Mouse (Mus musculus): ENCODE data around the gene Adat1.

DNA sequence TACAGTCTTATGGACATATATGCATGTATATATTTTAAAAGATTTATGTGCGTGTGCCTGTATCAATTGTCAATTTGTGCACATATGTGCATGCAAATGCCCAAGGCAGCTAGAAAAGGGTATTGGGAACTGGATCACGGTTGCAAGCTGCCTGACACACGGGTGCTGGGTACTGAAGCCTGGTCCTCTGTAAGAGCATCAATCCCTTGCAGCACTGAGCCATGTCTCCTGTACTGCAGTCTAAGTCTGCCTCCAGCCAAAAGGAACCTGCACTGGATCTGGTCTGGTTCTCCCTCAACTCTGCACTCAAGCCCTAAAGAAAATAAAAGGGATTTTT, 569 bp upstream of the Adat1 start:
- TF ChIP-seq CTCF (IDR thresholded peaks at IDR 0.05) = no peak
- TF ChIP-seq EP300 (IDR thresholded peaks at IDR 0.05; ENCODE audit: insufficient read depth, low read depth, low read length) = no peak
- no peak for TF ChIP-seq POLR2A (IDR thresholded peaks at IDR 0.05; ENCODE audit: insufficient read depth, low read depth, low read length)
